Mouse (Mus musculus): ENCODE data around the gene Wdr89.

DNA sequence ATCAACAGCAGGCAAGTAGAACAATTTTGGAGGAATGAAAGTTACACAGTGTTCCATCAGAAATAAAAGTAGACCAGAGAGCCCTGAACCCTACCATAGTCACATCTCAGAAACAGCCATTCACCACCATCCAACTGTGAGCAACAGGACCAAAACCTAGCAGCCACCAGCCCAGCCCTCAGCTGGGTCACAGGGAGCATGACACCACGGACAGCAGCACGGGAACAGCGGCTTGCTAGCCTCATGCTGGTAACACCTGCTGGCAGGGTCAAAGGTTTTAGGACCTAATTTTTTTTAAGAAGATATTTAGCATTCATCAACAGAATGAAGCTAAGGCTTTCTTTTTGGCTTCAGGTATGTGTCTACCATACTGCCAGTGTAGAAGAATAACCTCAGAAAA lies 85.6 kb downstream of the Wdr89 start:
- TF ChIP-seq USF1 (IDR thresholded peaks at IDR 0.05; ENCODE audit: low read depth, low read length) (no peak), E2F4 (IDR thresholded peaks at IDR 0.05; ENCODE audit: insufficient replicate concordance, low read depth, low read length) (no peak), TCF12 (IDR thresholded peaks at IDR 0.05; ENCODE audit: low read depth, low read length) (no peak), CTCF (conservative IDR thresholded peaks at IDR 0.05 in 1 of 2, IDR thresholded peaks at IDR 0.05 in 1 of 2; ENCODE audit: low read depth in 2 of 2, low read length in 2 of 2) (no peak), ZKSCAN1 (IDR thresholded peaks at IDR 0.05; ENCODE audit: borderline replicate concordance, low read depth, low read length) (no peak)

Data from CH12.LX (cell line).